Mouse (Mus musculus) heart, postnatal 0 days (tissue): ENCODE data around the gene Gbp5. TPM values are rescaled to one million over a fixed set of nuclear protein-coding genes. Genes with fewer than 3 reads are reported as not detected.
A peak's percentile ranks its signal among the peaks of the same experiment; 100 is the strongest.

Source experiments
- ATAC-seq: fragments of 200-750 bp; cut with Nextera tagmentation; 2 replicates; pipeline ENCODE4 v1.8.0; 2017; ENCODE audit warnings: low read depth, moderate number of reproducible peaks, moderate library complexity; ENCODE audit not compliant: insufficient read depth
- DNase-seq: peaks from one replicate; pipeline ENCODE4 v3.0.0-alpha.2; 2016; ENCODE audit warnings: low spot score
- H3K27ac ChIP-seq: fragments of 300-500 bp; sonication (generic); 2 replicates; pipeline ENCODE4 v1.5.1; 2014; ENCODE audit warnings: low read depth, mild to moderate bottlenecking
- H3K27me3 ChIP-seq: fragments of 300-500 bp; sonication (generic); 2 replicates; pipeline ENCODE4 v1.6.1; 2014; ENCODE audit warnings: low read length, mixed read lengths; ENCODE audit not compliant: control insufficient read depth, insufficient read depth
- H3K36me3 ChIP-seq: fragments of 300-500 bp; sonication (generic); replicated peaks from 2 replicates; pipeline ENCODE4 v1.6.1; 2014; ENCODE audit warnings: low read length, mixed read lengths; ENCODE audit not compliant: control insufficient read depth, insufficient read depth
- H3K4me1 ChIP-seq: fragments of 300-500 bp; sonication (generic); 2 replicates; pipeline ENCODE4 v1.6.1; 2014; ENCODE audit warnings: antibody characterized with exemption; ENCODE audit not compliant: control insufficient read depth, insufficient read depth
- H3K4me2 ChIP-seq: fragments of 300-500 bp; sonication (generic); 2 replicates; pipeline ENCODE4 v1.6.1; 2014; ENCODE audit warnings: low read depth, mild to moderate bottlenecking, low read length, moderate library complexity
- H3K4me3 ChIP-seq: fragments of 300-500 bp; sonication (generic); 2 replicates; pipeline ENCODE4 v1.5.1; 2014; ENCODE audit warnings: low read depth, low read length
- H3K9ac ChIP-seq: fragments of 300-500 bp; sonication (generic); replicated peaks from 2 replicates; pipeline ENCODE4 v1.6.1; 2014; ENCODE audit warnings: low read depth, low read length, mixed read lengths
- H3K9me3 ChIP-seq: fragments of 300-500 bp; sonication (generic); replicated peaks from 2 replicates; pipeline ENCODE4 v1.6.1; 2016; ENCODE audit warnings: low read length; ENCODE audit not compliant: control insufficient read depth
- CTCF ChIP-seq: IDR thresholded peaks from 2 replicates; pipeline ENCODE4 v1.5.1; 2016; ENCODE audit warnings: antibody characterized with exemption, control low read depth, low read depth
- EP300 ChIP-seq: IDR thresholded peaks from 2 replicates; pipeline ENCODE4 v1.6.1; 2016; ENCODE audit warnings: antibody characterized with exemption, low read depth
- WGBS: fragments of 180-500 bp; shearing (Covaris S2); extraction: QIAGEN DNeasy Blood & Tissue Kit; methylation state at CpG from one replicate; pipeline ENCODE4 v1.1.7; 2014; 5-methylcytosine and 5-hydroxymethylcytosine counted together
- polyA plus RNA-seq: library from polyadenylated mRNA; unstranded; fragments of >200 nt; fragmentation: Nextera tagmentation; extraction: Ambion mirVana; gene quantifications from 2 replicates; pipeline ENCODE4 v1.2.1, GENCODE M21; 2015
- total RNA-seq: library from RNA; depleted of rRNA; stranded (reverse); fragments of >200 nt; gene quantifications from 2 replicates; pipeline ENCODE4 v1.2.3, GENCODE M21; 2014; ENCODE audit warnings: low replicate concordance

Gbp5 gene
- total and polyA plus RNA-seq, 2 experiments from 2014 or later: 0.44 to 4.4 TPM

DNA sequence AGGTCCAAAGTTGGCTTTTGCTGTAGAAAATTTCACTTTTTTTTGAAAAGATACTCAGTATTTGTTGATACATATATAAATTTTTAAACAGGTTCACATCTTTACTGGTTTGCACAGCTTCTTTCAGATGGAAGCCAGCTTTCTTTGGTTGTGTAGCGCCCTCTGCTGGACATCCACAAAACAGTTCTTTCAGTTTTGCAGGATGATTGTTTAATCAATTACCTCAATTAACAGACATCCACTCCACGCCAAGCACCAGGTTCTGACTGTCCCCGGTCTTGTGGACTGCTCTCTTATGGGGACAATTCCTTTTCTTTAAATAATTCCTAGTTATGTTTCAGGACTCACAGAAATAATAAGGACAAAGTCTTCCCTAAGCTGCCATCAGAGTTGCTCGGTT, 17.9 kb upstream of the Gbp5 start:
- Histone ChIP-seq H3K27me3 (no peaks in the 10 kb centered on the region), H3K4me1 (no peaks in the 10 kb centered on the region), H3K4me2 (no peak overlapping the region), H3K27ac (no peak overlapping the region), H3K9me3 (no peaks in the 10 kb centered on the region), H3K9ac (no peak overlapping the region), H3K4me3 (no peak overlapping the region), H3K36me3 (no peaks in the 10 kb centered on the region)
- ATAC-seq (no peak; the same call in 1 of the 2 replicates), DNase-seq (peak; percentile 63)
- peak; percentile 79 for TF ChIP-seq CTCF
- TF ChIP-seq EP300: no peak
- 14% methylated on average over 4 of the region's 4 CpGs for WGBS

GRCm38 (mm10) chr3:142477866-142478265, 15.9 kb upstream of the Gbp5 start:
- H3K9ac ChIP-seq: no peak overlapping the region
- no peak for DNase-seq
- no peaks in the 10 kb centered on the region for H3K36me3 ChIP-seq
- TF ChIP-seq CTCF: no peak
- TF ChIP-seq EP300: no peak
- no peak overlapping the region for H3K4me3 ChIP-seq
- H3K4me2 ChIP-seq: no peak overlapping the region
- H3K27me3 ChIP-seq: no peaks in the 10 kb centered on the region
- no peaks in the 10 kb centered on the region for H3K4me1 ChIP-seq
- WGBS: 62% methylated on average over 5 of the region's 5 CpGs
- H3K9me3 ChIP-seq: no peaks in the 10 kb centered on the region
- ATAC-seq: no peak
- no peak overlapping the region for H3K27ac ChIP-seq

DNA sequence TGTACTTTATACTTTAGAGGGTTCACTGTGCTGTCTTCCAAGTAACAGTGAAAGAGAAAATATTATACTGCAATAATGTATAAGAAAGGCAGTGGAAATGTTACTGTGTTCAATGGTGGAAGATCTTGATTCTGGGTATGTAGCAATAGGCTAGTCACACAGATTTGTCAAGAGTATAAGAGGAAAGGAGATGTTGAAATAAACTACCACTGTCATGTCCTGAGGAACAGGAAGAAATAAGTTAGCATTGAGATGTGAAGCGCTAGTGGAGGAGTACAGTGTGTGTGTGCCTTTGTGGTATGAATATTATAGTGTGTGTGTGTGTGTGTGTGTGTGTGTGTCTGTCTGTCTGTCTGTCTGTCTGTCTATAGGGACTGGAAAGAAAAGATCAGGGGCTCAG, 15.4 kb upstream of the Gbp5 start:
- WGBS: 77% methylated on average over 1 of the region's 1 CpGs
- no peak overlapping the region for H3K9ac ChIP-seq
- no peaks in the 10 kb centered on the region for H3K4me1 ChIP-seq
- DNase-seq: no peak
- TF ChIP-seq CTCF (no peak), EP300 (no peak)
- H3K4me2 ChIP-seq: no peak overlapping the region
- H3K27ac ChIP-seq: no peak overlapping the region
- no peak for ATAC-seq
- no peaks in the 10 kb centered on the region for H3K36me3 ChIP-seq
- no peaks in the 10 kb centered on the region for H3K27me3 ChIP-seq
- H3K9me3 ChIP-seq: no peaks in the 10 kb centered on the region
- no peak overlapping the region for H3K4me3 ChIP-seq

- Histone ChIP-seq H3K9ac (no peak overlapping the region), H3K36me3 (no peaks in the 10 kb centered on the region), H3K4me3 (no peak overlapping the region), H3K27ac (no peak overlapping the region), H3K27me3 (0 out of 2 replicates have a peak, but pooled peaks cover 3% of the 10 kb centered on the region), H3K9me3 (no peaks in the 10 kb centered on the region), H3K4me1 (no peaks in the 10 kb centered on the region), H3K4me2 (no peak overlapping the region)
- DNase-seq (peak; percentile 60), ATAC-seq (peak; percentile 65)
- no peak for TF ChIP-seq EP300
- TF ChIP-seq CTCF: peak; percentile 97
- 36% methylated on average over 1 of the region's 1 CpGs for WGBS
These were observed 3.3 kb upstream of the Gbp5 start for GRCm38 (mm10) chr3:142490465-142490864.

DNA sequence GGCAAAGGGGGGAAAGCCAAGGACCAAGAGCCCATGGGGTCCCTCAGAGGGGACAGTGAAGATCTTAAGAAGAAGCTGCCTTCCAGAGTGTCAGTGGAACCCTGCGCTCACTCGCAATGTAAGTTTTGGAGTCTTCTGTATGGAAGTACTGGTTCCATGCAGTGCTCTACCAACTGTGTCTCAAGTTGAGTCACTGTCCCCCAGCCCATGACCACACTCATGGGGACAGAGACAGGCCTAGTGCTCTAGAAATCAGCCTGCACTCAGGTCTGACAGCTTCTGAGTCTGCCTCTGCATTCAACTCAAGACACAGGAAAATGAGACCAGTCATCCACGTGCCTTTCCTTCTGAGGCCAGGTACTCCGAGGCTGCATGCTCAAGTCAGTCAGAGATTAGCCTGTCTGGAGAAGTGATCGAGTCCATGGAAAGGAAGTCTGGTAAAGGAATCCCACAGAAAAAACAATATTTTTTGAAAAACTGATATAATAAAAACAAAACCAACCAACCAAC, 1.4 kb downstream of the Gbp5 start:
- Histone ChIP-seq H3K4me1 (0 out of 2 replicates have a peak, but pooled peaks cover 4% of the 10 kb centered on the region), H3K36me3 (no peaks in the 10 kb centered on the region), H3K9me3 (no peaks in the 10 kb centered on the region), H3K4me2 (no peak overlapping the region), H3K9ac (no peak overlapping the region), H3K27ac (no peak overlapping the region), H3K4me3 (no peak overlapping the region), H3K27me3 (no peaks in the 10 kb centered on the region)
- no peak for ATAC-seq
- DNase-seq: no peak
- no peak for TF ChIP-seq EP300
- TF ChIP-seq CTCF: no peak
- 80% methylated on average over 5 of the region's 5 CpGs for WGBS
